Mouse (Mus musculus): ENCODE data around the gene Cdc42se1. TPM values are rescaled to one million over a fixed set of nuclear protein-coding genes. Genes with fewer than 3 reads are reported as not detected.

The Cdc42se1 gene
- 92.6 and 98.7 TPM in 2 replicates for polyA plus RNA-seq (2014; fragmentation: Nextera tagmentation; extraction: Ambion mirVana)

DNA sequence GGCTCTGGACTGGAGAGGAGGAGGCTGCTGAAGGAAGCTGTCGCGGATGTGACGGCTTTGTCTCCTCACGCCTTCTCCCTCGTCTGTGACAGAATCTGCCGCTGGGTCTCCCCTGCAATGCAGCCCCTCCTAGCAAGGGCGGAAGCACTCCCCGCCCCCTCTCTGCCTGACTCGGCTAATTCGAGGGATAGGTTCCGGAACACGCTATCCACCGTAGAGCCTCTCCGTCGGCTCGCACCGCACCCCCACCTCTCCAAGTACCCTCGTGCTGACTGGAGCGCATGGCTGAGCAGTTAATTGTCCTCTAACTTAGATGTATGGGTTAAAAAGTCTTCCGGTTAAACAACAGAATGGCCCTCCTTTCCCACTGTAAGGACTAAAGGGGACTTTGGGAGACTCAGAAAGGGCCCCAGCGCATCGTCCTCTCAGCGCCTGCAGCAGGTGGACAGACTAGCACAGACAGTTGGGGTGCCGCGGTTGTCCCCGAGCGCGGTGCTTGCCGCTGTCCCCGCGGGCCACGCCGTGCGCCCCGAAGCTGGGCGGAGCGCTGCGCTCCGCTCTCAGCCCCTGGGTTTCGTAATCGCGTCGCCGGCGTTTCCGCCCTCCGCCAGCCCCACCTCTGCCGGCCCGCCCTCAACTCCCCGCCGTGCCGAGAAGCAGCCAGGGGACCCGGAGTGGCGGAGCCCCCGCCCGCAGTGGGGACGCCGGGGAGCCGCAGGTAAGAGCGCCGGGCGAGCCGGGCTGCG lies at the start of gene Cdc42se1:
Gene Cdc42se1 (plus strand): TSS at position 585 of the 746 bp plus-strand sequence.
- DNase-seq (ENCODE audit: low spot score) (peak; percentile 92), ATAC-seq (replicated peaks; ENCODE audit: low FRiP score, low TSS enrichment, low read depth) (peak; percentile 87)
- WGBS = under 1% methylated on average over 64 of the region's 64 CpGs
- Histone ChIP-seq H3K9me3 (ENCODE audit: control insufficient read depth, low read length) (no peaks in the 10 kb centered on the region), H3K36me3 (ENCODE audit: control insufficient read depth, insufficient read depth, low read length) (peaks cover 38% of the 10 kb centered on the region), H3K4me2 (ENCODE audit: low read length) (peak within 1 kb of the TSS; percentile 90), H3K27me3 (replicated peaks; ENCODE audit: control insufficient read depth, insufficient read depth, low read length) (no peaks in the 10 kb centered on the region), H3K9ac (ENCODE audit: low read length) (peak within 1 kb of the TSS; percentile 77), H3K4me3 (ENCODE audit: low read depth, low read length) (peak within 1 kb of the TSS; percentile 85), H3K27ac (ENCODE audit: low read depth) (peak within 1 kb of the TSS; percentile 96), H3K4me1 (replicated peaks; ENCODE audit: control insufficient read depth, insufficient read depth, low read length) (peaks cover 28% of the 10 kb centered on the region)

DNA sequence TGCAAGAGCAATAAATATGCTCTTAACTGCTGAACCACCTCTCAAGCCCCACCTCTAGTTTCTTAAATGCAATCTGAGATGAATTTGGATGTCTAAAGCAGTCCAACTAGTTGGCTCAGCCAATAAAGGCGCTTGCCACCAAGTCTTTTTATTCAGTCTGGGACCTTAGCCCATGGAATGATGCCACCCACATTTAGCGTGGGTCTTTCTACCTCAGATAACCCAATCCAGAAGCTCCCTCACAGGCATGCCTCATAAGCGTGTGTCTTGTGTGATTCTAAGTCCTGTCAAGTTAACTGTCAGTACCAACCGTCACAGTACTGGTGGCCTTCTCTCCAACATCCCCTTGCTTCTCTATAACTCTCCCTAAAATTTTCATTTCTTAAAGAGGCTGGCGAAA lies 49.6 kb upstream of the Cdc42se1 start:
- Histone ChIP-seq H3K9ac (ENCODE audit: low read length) (no peak overlapping the region), H3K27ac (ENCODE audit: low read depth) (no peak overlapping the region), H3K27me3 (replicated peaks; ENCODE audit: control insufficient read depth, insufficient read depth, low read length) (peaks cover 3% of the 10 kb centered on the region; the same call in 1 of the 2 replicates), H3K4me1 (replicated peaks; ENCODE audit: control insufficient read depth, insufficient read depth, low read length) (no peaks in the 10 kb centered on the region), H3K36me3 (ENCODE audit: control insufficient read depth, insufficient read depth, low read length) (peaks cover 8% of the 10 kb centered on the region; the same call in 1 of the 2 replicates), H3K9me3 (ENCODE audit: control insufficient read depth, low read length) (no peaks in the 10 kb centered on the region), H3K4me2 (ENCODE audit: low read length) (no peak overlapping the region), H3K4me3 (ENCODE audit: low read depth, low read length) (no peak overlapping the region)
- ATAC-seq (replicated peaks; ENCODE audit: low FRiP score, low TSS enrichment, low read depth) (no peak), DNase-seq (ENCODE audit: low spot score) (no peak)
- WGBS = 85% methylated on average over 5 of the region's 5 CpGs

DNA sequence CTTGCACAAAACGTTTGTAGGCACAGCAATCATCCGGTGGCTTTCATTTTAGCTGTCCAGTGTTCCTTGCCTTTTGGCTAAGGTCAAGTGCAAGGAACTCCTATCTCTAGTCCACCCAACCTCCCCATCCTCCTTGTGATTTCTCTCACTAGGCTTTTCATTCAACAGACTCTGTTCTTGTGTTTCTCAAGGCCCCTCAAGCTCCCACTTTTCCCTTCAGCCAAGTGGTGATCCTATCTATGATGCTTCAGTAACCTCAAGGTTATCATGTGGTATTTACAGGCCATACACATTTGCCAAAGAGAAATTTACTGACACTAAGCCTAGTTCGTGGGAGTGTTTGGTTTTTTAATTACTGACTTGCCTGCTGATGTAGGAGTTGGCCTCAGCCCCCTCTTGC lies 48.6 kb upstream of the Cdc42se1 start:
- H3K9me3 ChIP-seq (ENCODE audit: control insufficient read depth, low read length) = no peaks in the 10 kb centered on the region
- no peak overlapping the region for H3K27ac ChIP-seq (ENCODE audit: low read depth)
- no peak for DNase-seq (ENCODE audit: low spot score)
- H3K4me3 ChIP-seq (ENCODE audit: low read depth, low read length) = no peak overlapping the region
- no peak for ATAC-seq (replicated peaks; ENCODE audit: low FRiP score, low TSS enrichment, low read depth)
- no peak overlapping the region for H3K4me2 ChIP-seq (ENCODE audit: low read length)
- H3K27me3 ChIP-seq (replicated peaks; ENCODE audit: control insufficient read depth, insufficient read depth, low read length) = no peaks in the 10 kb centered on the region; the same call in 1 of the 2 replicates
- WGBS = 62% methylated on average over 3 of the region's 3 CpGs
- H3K9ac ChIP-seq (ENCODE audit: low read length) = no peak overlapping the region
- H3K36me3 ChIP-seq (ENCODE audit: control insufficient read depth, insufficient read depth, low read length) = peaks cover 18% of the 10 kb centered on the region
- no peaks in the 10 kb centered on the region for H3K4me1 ChIP-seq (replicated peaks; ENCODE audit: control insufficient read depth, insufficient read depth, low read length)

DNA sequence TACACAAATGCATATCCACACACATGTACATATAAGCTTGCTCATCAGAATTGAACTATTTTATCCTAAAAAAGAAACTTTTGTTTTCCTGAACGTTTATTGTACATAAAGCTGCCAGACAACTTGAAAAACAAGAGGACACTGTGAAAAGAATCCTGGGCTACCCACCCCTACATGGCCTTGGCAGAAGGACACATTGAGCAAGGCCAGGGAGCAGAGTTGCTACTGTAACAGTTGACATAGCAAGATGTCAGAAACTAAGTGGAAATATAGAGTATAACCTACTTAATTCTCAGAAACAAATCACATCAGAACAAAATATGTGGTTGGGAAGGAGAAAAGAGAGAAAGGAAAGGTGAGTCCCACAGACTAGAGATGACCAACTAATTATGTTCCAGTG lies 46.7 kb upstream of the Cdc42se1 start:
- no peaks in the 10 kb centered on the region for H3K27me3 ChIP-seq (replicated peaks; ENCODE audit: control insufficient read depth, insufficient read depth, low read length)
- H3K9me3 ChIP-seq (ENCODE audit: control insufficient read depth, low read length) = no peaks in the 10 kb centered on the region
- ATAC-seq (replicated peaks; ENCODE audit: low FRiP score, low TSS enrichment, low read depth) = no peak
- no peak overlapping the region for H3K9ac ChIP-seq (ENCODE audit: low read length)
- H3K27ac ChIP-seq (ENCODE audit: low read depth) = no peak overlapping the region
- no peak for DNase-seq (ENCODE audit: low spot score)
- H3K4me1 ChIP-seq (replicated peaks; ENCODE audit: control insufficient read depth, insufficient read depth, low read length) = no peaks in the 10 kb centered on the region
- H3K36me3 ChIP-seq (ENCODE audit: control insufficient read depth, insufficient read depth, low read length) = peaks cover 36% of the 10 kb centered on the region
- 60% methylated on average over 1 of the region's 1 CpGs for WGBS
- H3K4me2 ChIP-seq (ENCODE audit: low read length) = no peak overlapping the region
- H3K4me3 ChIP-seq (ENCODE audit: low read depth, low read length) = no peak overlapping the region

DNA sequence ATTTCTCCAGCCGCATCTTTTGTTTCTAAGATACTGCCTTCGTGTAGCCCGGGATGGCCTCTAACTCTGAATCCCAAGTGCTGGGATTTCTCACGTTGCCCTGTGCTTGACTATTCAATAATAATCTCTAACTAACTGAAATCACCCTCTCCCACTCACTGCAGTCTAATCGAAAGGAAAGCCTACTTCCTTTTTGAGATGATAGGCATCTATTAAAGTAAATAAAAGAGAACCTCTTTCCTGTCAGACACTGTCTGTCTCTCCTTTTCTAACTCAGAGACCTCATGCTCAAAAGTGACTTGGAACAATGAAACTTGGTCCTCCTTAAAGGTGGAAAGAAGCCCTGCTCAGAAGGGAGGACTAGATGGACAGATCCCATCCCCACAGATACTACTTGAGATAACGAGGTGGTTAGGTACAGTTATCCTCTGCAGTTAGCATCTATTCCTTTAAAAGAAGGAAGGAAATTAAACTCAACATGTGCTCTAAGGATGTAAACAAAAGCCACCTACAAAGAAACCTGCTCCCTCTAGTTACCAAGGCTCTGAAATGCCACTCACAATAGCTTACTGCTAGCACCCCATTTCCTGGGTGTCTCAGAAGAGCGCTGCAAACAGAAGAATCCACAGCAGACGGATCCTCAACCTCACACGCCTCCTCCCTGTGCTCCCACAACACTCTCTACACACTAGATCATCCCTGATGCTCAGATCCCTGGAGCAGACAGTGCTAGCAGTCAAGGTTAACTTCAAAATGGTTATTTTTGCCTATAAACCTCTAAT lies 43.5 kb upstream of the Cdc42se1 start:
- Histone ChIP-seq H3K9me3 (ENCODE audit: control insufficient read depth, low read length) (no peaks in the 10 kb centered on the region), H3K9ac (ENCODE audit: low read length) (no peak overlapping the region), H3K36me3 (ENCODE audit: control insufficient read depth, insufficient read depth, low read length) (peaks cover 67% of the 10 kb centered on the region), H3K27me3 (replicated peaks; ENCODE audit: control insufficient read depth, insufficient read depth, low read length) (no peaks in the 10 kb centered on the region), H3K4me3 (ENCODE audit: low read depth, low read length) (no peak overlapping the region), H3K4me2 (ENCODE audit: low read length) (no peak overlapping the region), H3K27ac (ENCODE audit: low read depth) (no peak overlapping the region), H3K4me1 (replicated peaks; ENCODE audit: control insufficient read depth, insufficient read depth, low read length) (no peaks in the 10 kb centered on the region)
- WGBS = 87% methylated on average over 9 of the region's 9 CpGs
- ATAC-seq (replicated peaks; ENCODE audit: low FRiP score, low TSS enrichment, low read depth) (no peak), DNase-seq (ENCODE audit: low spot score) (no peak)

DNA sequence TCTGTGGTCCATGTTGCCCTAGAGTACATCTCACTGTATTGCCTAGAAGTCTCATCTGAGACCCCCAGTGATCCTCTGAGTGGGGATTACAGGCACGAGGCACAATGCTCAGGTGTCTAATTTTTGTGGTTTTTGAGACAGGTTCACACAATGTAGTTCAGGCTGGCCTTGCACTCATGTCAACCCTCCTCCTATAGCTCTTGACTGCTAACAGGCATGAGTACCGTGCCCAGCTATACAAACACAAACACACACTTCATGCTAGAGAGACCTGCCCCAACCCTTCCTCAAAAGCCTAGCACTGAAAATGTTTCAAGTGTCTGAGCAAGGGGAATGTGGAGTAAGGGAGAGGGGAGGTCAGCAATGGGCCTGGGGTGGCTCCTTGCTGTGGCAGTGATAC lies 42.4 kb upstream of the Cdc42se1 start:
- H3K9me3 ChIP-seq (ENCODE audit: control insufficient read depth, low read length) = no peaks in the 10 kb centered on the region
- ATAC-seq (replicated peaks; ENCODE audit: low FRiP score, low TSS enrichment, low read depth) = no peak
- no peaks in the 10 kb centered on the region for H3K27me3 ChIP-seq (replicated peaks; ENCODE audit: control insufficient read depth, insufficient read depth, low read length)
- no peak for DNase-seq (ENCODE audit: low spot score)
- no peaks in the 10 kb centered on the region for H3K4me1 ChIP-seq (replicated peaks; ENCODE audit: control insufficient read depth, insufficient read depth, low read length)
- H3K4me3 ChIP-seq (ENCODE audit: low read depth, low read length) = no peak overlapping the region
- peaks cover 74% of the 10 kb centered on the region for H3K36me3 ChIP-seq (ENCODE audit: control insufficient read depth, insufficient read depth, low read length)
- H3K4me2 ChIP-seq (ENCODE audit: low read length) = no peak overlapping the region
- 93% methylated on average over 2 of the region's 2 CpGs for WGBS
- no peak overlapping the region for H3K27ac ChIP-seq (ENCODE audit: low read depth)
- no peak overlapping the region for H3K9ac ChIP-seq (ENCODE audit: low read length)

DNA sequence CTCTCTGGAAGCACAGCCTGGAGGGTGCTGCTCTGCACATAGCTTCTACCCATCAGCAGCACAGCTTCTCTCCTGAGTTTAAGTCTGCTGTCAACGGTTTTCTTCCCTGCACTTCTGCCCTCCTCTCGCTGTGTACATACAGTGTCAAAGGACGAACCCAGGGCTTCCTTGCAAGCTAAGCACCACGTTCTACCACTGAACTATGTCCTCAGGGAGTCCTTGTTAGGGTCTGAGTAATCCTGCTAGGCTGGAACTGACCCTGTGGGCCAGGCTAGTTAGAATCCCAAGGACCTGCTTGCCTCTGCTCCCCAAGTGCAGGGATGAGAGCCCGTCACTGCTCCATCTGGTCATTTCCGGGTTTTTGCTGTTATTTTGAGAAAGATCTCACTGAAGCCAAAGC lies 41.6 kb upstream of the Cdc42se1 start:
- ATAC-seq (replicated peaks; ENCODE audit: low FRiP score, low TSS enrichment, low read depth) (no peak), DNase-seq (ENCODE audit: low spot score) (no peak)
- 91% methylated on average over 6 of the region's 6 CpGs for WGBS
- Histone ChIP-seq H3K9me3 (ENCODE audit: control insufficient read depth, low read length) (no peaks in the 10 kb centered on the region), H3K36me3 (ENCODE audit: control insufficient read depth, insufficient read depth, low read length) (peaks cover 76% of the 10 kb centered on the region), H3K4me3 (ENCODE audit: low read depth, low read length) (no peak overlapping the region), H3K4me1 (replicated peaks; ENCODE audit: control insufficient read depth, insufficient read depth, low read length) (no peaks in the 10 kb centered on the region), H3K9ac (ENCODE audit: low read length) (no peak overlapping the region), H3K4me2 (ENCODE audit: low read length) (no peak overlapping the region), H3K27ac (ENCODE audit: low read depth) (no peak overlapping the region), H3K27me3 (replicated peaks; ENCODE audit: control insufficient read depth, insufficient read depth, low read length) (no peaks in the 10 kb centered on the region)

DNA sequence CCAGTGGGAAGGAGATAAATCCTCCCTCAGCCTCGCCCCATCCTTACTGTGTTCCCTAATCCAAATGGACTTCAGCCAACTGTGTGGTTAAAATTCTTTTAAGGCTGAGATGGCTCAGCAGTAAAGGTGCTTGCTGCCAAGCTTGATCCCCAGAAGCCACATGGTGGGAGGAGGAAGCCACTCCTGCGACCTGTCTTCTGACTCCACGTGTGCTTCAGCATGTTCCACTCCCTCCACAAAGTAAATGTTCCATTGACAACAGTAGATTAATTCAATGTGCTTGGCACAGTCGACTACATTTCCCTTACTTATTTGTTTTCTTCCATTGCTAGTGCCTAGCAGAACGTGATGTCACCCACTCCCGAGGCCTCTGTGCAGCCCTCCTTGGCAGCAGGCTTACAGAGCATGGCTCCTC lies 33.8 kb upstream of the Cdc42se1 start:
- no peaks in the 10 kb centered on the region for H3K4me1 ChIP-seq (replicated peaks; ENCODE audit: control insufficient read depth, insufficient read depth, low read length)
- H3K36me3 ChIP-seq (ENCODE audit: control insufficient read depth, insufficient read depth, low read length) = peaks cover 73% of the 10 kb centered on the region
- no peaks in the 10 kb centered on the region for H3K27me3 ChIP-seq (replicated peaks; ENCODE audit: control insufficient read depth, insufficient read depth, low read length)
- H3K9me3 ChIP-seq (ENCODE audit: control insufficient read depth, low read length) = no peaks in the 10 kb centered on the region
- ATAC-seq (replicated peaks; ENCODE audit: low FRiP score, low TSS enrichment, low read depth) (no peak), DNase-seq (ENCODE audit: low spot score) (no peak)
- H3K4me2 ChIP-seq (ENCODE audit: low read length) = no peak overlapping the region
- 80% methylated on average over 6 of the region's 6 CpGs for WGBS
- no peak overlapping the region for H3K27ac ChIP-seq (ENCODE audit: low read depth)
- no peak overlapping the region for H3K4me3 ChIP-seq (ENCODE audit: low read depth, low read length)
- no peak overlapping the region for H3K9ac ChIP-seq (ENCODE audit: low read length)
